Mouse (Mus musculus): ENCODE measurements around the gene Vmn1r15. TPM values are rescaled to one million over a fixed set of nuclear protein-coding genes. Genes with fewer than 3 reads are reported as not detected.

Gene Vmn1r15
- not detected in 2 replicates for polyA plus RNA-seq (2015; fragmentation: Nextera tagmentation; extraction: Ambion mirVana)

GRCm38 (mm10) chr6:57257652-57258051 is at the start of gene Vmn1r15:
Gene Vmn1r15 (plus strand): TSS chr6:57257952.
- Histone ChIP-seq H3K4me3 (replicated peaks) (no peak within 1 kb of the TSS), H3K27ac (no peak within 1 kb of the TSS), H3K36me3 (no peaks in the 10 kb centered on the region), H3K9me3 (replicated peaks) (no peaks in the 10 kb centered on the region), H3K9ac (no peak within 1 kb of the TSS), H3K4me2 (no peak within 1 kb of the TSS), H3K27me3 (no peaks in the 10 kb centered on the region), H3K4me1 (no peaks in the 10 kb centered on the region)
- WGBS, result 74% methylated on average over 1 of the region's 1 CpGs
- ATAC-seq (replicated peaks; ENCODE audit: low FRiP score), result no peak

GRCm38 (mm10) chr6:57231386-57231785 is 26.4 kb upstream of the Vmn1r15 start, which contains the start of gene Vmn1r14:
Gene Vmn1r14 (plus strand): TSS chr6:57231686.
- Histone ChIP-seq H3K9me3 (replicated peaks) (no peaks in the 10 kb centered on the region), H3K9ac (no peak within 1 kb of the TSS), H3K27me3 (no peaks in the 10 kb centered on the region), H3K4me1 (no peaks in the 10 kb centered on the region), H3K4me2 (no peak within 1 kb of the TSS), H3K27ac (no peak within 1 kb of the TSS), H3K36me3 (no peaks in the 10 kb centered on the region), H3K4me3 (replicated peaks) (no peak within 1 kb of the TSS)
- WGBS, result 87% methylated on average over 3 of the region's 3 CpGs
- no peak for ATAC-seq (replicated peaks; ENCODE audit: low FRiP score)

- no peak for ATAC-seq (replicated peaks; ENCODE audit: low FRiP score)
- Histone ChIP-seq H3K4me2 (no peak overlapping the region), H3K9me3 (replicated peaks) (no peaks in the 10 kb centered on the region), H3K27me3 (no peaks in the 10 kb centered on the region), H3K9ac (no peak overlapping the region), H3K4me3 (replicated peaks) (no peak overlapping the region), H3K4me1 (no peaks in the 10 kb centered on the region), H3K27ac (no peak overlapping the region), H3K36me3 (no peaks in the 10 kb centered on the region)
- WGBS, result 79% methylated on average over 2 of the region's 2 CpGs
Measured at GRCm38 (mm10) chr6:57260990-57261389, 3.2 kb downstream of the Vmn1r15 start.

GRCm38 (mm10) chr6:57271881-57272280 is 14.1 kb downstream of the Vmn1r15 start:
- no peak overlapping the region for H3K4me3 ChIP-seq (replicated peaks)
- 82% methylated on average over 3 of the region's 3 CpGs for WGBS
- no peaks in the 10 kb centered on the region for H3K4me1 ChIP-seq
- H3K9ac ChIP-seq, result no peak overlapping the region
- no peak overlapping the region for H3K27ac ChIP-seq
- ATAC-seq (replicated peaks; ENCODE audit: low FRiP score), result no peak
- H3K9me3 ChIP-seq (replicated peaks), result no peaks in the 10 kb centered on the region
- H3K4me2 ChIP-seq, result no peak overlapping the region
- H3K27me3 ChIP-seq, result no peaks in the 10 kb centered on the region
- H3K36me3 ChIP-seq, result no peaks in the 10 kb centered on the region

- H3K27me3 ChIP-seq, result no peaks in the 10 kb centered on the region
- no peak overlapping the region for H3K27ac ChIP-seq
- no peaks in the 10 kb centered on the region for H3K36me3 ChIP-seq
- H3K9me3 ChIP-seq (replicated peaks), result no peaks in the 10 kb centered on the region
- no peak overlapping the region for H3K4me3 ChIP-seq (replicated peaks)
- no peak overlapping the region for H3K9ac ChIP-seq
- no peaks in the 10 kb centered on the region for H3K4me1 ChIP-seq
- H3K4me2 ChIP-seq, result no peak overlapping the region
- ATAC-seq (replicated peaks; ENCODE audit: low FRiP score), result no peak
Measured at GRCm38 (mm10) chr6:57272517-57272916, 14.8 kb downstream of the Vmn1r15 start.

- no peaks in the 10 kb centered on the region for H3K4me1 ChIP-seq
- H3K27me3 ChIP-seq, result no peaks in the 10 kb centered on the region
- H3K27ac ChIP-seq, result no peak overlapping the region
- H3K9ac ChIP-seq, result no peak overlapping the region
- ATAC-seq (replicated peaks; ENCODE audit: low FRiP score), result no peak
- H3K9me3 ChIP-seq (replicated peaks), result no peaks in the 10 kb centered on the region
- H3K4me3 ChIP-seq (replicated peaks), result no peak overlapping the region
- H3K36me3 ChIP-seq, result no peaks in the 10 kb centered on the region
- H3K4me2 ChIP-seq, result no peak overlapping the region
Measured at GRCm38 (mm10) chr6:57278952-57279351, 21.2 kb downstream of the Vmn1r15 start.

Other genes starting within 250 kb of the Vmn1r15 start
- not detected in 2 replicates for gene Vmn1r7, start 232.6 kb upstream of the Vmn1r15 start, polyA plus RNA-seq (2015; fragmentation: Nextera tagmentation; extraction: Ambion mirVana)
- not detected in 2 replicates for gene Vmn1r8, start 225.7 kb upstream of the Vmn1r15 start, polyA plus RNA-seq (2015; fragmentation: Nextera tagmentation; extraction: Ambion mirVana)
- not detected in 2 replicates for gene Vmn1r9, start 191.2 kb upstream of the Vmn1r15 start, polyA plus RNA-seq (2015; fragmentation: Nextera tagmentation; extraction: Ambion mirVana)
- not detected in 2 replicates for gene Vmn1r10, start 148.5 kb upstream of the Vmn1r15 start, polyA plus RNA-seq (2015; fragmentation: Nextera tagmentation; extraction: Ambion mirVana)
- gene Vmn1r11, start 124.5 kb upstream of the Vmn1r15 start, polyA plus RNA-seq (2015; fragmentation: Nextera tagmentation; extraction: Ambion mirVana), result not detected in 2 replicates
- not detected in 2 replicates for gene Vmn1r12, start 101.0 kb upstream of the Vmn1r15 start, polyA plus RNA-seq (2015; fragmentation: Nextera tagmentation; extraction: Ambion mirVana)
- gene Vmn1r13, start 54.7 kb upstream of the Vmn1r15 start, polyA plus RNA-seq (2015; fragmentation: Nextera tagmentation; extraction: Ambion mirVana), result not detected in 2 replicates
- not detected in 2 replicates for gene Vmn1r14, start 26.3 kb upstream of the Vmn1r15 start, polyA plus RNA-seq (2015; fragmentation: Nextera tagmentation; extraction: Ambion mirVana)
- not detected in 2 replicates for gene Vmn1r16, start 71.5 kb downstream of the Vmn1r15 start, polyA plus RNA-seq (2015; fragmentation: Nextera tagmentation; extraction: Ambion mirVana)
- gene Vmn1r17, start 105.8 kb downstream of the Vmn1r15 start, polyA plus RNA-seq (2015; fragmentation: Nextera tagmentation; extraction: Ambion mirVana), result not detected in 2 replicates
- gene Vmn1r18, start 137.8 kb downstream of the Vmn1r15 start, polyA plus RNA-seq (2015; fragmentation: Nextera tagmentation; extraction: Ambion mirVana), result not detected in 2 replicates
- gene Vmn1r19, start 145.8 kb downstream of the Vmn1r15 start, polyA plus RNA-seq (2015; fragmentation: Nextera tagmentation; extraction: Ambion mirVana), result not detected in 2 replicates
- not detected in 2 replicates for gene Vmn1r20, start 171.0 kb downstream of the Vmn1r15 start, polyA plus RNA-seq (2015; fragmentation: Nextera tagmentation; extraction: Ambion mirVana)